Mouse (Mus musculus) v-Abl transformed pro-B cells (cell line): ENCODE measurements around the gene Gm44805.

Source experiments
- in situ Hi-C, 2 experiments: fragments of 400-800 bp; cut with MboI; formaldehyde crosslinking; loops; one replicate each; pipeline ENCODE4 v1.15.1; 2025; ENCODE audit not compliant: unreplicated experiment in 2 of 2

Gene Gm44805

DNA sequence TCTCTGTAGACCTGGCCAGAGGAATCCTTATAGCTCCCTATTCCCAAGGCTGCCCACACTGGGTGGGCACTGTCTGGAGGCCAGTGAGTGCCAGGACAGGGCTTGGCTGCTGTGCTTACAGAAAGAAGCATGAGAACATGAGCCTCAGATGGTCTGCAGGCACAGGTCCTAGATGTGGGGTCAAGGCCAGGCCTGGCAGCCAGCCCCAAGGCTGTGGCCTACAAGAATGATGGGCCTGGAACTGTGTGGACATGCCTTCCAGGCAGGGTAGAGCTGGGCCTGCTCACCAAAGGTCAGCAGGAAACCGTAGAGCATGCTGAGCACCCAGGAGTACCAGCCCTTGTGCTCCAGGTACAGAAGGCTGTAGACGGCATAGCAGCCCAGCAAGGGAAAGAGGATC is 46.6 kb downstream of the Gm44805 start:
- in situ Hi-C loops = no loop called here

GRCm38 (mm10) chr7:19633855-19634254 is 47.4 kb downstream of the Gm44805 start:
- in situ Hi-C loops = no loop called here

DNA sequence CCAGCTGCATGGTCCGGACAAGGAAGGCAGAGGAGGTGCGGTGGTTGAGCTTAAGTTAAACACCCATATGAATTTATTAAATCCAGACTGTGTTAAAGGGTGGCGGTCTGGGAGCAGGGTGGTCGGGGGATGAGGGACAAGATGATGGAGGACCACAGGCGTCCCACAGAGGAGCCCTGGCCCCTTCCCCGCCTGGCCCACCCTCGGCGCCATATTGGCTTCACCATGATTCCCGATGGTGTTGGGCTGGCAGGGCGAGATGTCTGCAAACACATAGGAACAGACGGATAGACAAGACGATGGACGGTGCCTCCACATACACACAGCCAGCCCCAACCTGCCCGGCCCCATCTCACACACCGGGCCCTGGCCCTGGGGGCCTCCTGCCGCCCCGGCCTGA is 48.0 kb downstream of the Gm44805 start:
- in situ Hi-C loops = no loop called here

GRCm38 (mm10) chr7:19632720-19633119 is 48.5 kb downstream of the Gm44805 start:
- in situ Hi-C loops = no loop called here

DNA sequence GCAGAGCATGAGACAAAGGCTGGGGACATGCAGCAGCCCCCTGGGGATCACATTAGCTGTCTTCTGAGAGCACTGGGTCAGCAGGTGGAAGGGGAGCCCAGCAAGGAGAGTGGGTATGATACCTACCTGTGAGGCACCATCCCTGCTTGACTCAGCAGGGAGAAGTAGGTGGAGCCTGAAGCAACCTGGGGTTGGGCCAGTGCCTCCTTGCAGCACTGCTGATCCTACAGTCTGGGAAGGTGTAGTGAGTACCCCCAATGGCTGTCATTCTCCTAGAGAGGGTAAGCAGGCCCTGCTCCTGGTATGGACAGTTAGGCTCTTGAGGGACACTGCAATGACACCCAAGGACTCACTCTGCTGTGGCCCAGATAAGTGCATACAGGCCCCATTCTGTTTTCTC is 48.9 kb downstream of the Gm44805 start:
- in situ Hi-C loops = no loop called here

DNA sequence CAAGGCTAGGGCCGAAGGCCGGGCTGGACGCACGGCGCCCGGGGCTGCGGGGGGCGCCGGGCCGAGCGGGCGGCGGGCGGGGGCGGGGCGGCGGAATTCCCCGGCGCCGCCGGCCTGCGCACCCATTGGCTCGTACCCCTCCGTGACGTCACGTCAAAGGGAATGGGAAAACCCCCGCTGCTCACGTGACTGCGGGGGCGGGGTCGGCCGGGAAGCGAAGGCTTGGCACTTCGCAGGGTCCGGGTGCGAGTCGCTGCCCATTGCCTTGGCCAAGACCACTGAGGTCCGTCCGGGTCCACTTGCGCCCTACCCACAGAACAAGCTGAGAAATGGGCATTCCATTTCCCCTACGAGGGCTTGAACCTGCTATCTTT is 51.9 kb downstream of the Gm44805 start, which contains the start of gene Relb:
Gene Relb (minus strand): TSS at position 78 of the 374 bp plus-strand sequence.
- in situ Hi-C loops = no loop called here

DNA sequence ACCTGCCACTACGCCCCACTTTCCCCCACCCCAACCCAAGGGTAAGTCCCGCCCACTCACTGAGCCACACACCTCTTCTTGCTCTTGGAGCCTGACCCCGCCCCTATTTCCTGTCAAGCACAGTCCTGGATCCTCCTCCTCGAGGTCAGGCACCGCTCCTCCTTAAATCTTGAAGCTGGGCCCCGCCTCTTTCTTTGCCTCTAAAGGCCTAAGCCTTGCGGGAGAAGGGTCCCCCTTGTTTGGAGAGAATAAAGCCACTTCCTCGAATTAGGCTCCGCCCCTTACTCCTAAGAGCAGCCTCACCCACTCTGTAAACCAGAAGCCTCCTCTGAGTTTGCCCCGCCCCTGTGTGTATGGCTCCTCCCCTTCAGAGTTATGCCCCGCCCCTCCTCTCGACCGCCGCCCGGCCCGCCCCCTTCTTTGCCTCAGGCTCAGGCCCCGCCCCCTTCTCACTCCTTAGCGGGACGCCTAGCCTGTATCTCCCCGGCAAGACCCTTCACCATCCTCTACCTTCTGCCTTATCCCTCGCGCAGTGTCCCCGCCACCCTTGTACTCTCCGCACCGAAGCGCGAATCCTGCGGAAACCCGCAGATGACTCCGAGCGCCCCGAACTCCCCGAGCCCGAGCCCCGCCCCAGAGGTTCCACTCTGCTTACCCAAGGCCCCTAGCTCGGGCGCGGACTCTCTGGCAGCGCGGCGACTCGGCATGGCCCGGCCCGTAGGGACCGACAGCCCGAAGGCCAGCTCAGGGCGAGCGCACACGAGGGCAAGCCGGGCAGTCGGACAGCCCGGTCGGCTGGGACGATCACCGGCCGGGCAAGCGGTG is 52.5 kb downstream of the Gm44805 start:
- in situ Hi-C loops = no loop called here

GRCm38 (mm10) chr7:19628192-19628535 is 53.1 kb downstream of the Gm44805 start:
- in situ Hi-C loops = no loop called here

DNA sequence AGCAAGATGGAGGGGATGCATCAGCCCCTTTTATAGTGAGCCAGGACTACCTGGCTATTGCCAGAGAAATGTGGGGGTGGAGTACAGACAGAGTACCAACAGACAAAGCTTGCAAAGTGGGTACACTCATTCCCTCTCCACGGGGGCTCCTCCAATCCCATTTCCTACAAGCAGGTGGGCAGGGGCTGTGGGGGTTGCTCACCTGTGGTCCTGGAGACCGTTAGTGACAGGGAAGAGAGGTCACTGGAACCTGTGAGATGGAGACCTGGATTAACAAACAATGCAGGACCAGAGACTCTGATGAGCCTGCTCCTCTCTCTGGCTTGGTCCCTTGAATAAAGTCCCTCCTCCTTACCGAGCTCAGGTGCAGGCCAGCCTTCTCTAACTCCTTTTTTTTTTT is 53.5 kb downstream of the Gm44805 start:
- in situ Hi-C loops = no loop called here

- in situ Hi-C loops = no loop called here
Measured at GRCm38 (mm10) chr7:19623433-19623832, 57.8 kb downstream of the Gm44805 start.

GRCm38 (mm10) chr7:19622241-19622640 is 59.0 kb downstream of the Gm44805 start:
- in situ Hi-C loops = no loop called here
